In the genomic region with DNA sequence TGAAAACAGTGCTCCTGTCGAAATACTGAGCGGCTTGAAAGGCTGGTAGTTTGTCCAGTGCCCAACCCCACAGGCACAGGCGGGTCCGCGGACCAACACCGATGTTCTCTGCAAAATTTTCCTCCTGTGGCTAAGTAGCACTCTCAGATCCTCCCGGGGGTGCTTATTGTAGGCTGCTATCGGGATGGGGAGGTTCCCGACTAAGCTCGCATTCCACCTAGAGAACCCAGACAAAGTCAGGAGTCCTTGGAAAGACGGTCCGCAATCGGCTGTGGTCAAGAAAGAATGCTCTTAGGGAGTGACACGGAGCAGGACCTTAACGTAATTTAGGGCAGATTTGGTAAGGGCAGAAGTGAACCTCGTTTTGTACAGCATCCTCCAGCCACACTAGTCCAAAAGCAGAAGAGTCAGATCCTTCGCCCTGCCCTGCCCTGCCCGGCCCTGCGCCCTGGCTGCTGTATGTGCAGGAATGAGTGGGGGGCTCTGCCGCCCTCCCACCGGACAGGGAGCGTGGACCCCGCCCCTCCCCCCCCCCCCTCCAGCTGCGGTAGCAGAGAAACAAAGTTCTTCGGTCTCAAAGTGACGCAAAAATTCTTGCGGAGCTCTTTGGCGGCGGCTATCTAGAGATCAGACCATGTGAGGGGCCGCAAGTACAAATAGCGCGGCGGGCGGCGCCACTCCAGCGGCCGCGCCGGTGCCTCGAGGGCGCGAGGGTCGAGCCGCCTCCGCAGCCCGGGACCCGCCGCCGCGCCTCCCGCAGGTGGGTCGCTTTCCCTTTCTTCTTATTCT, we compare ENCODE assay signal across 8 mouse cellular contexts. TPM values are rescaled to one million over a fixed set of nuclear protein-coding genes. Genes with fewer than 3 reads are reported as not detected.
A peak's percentile ranks its signal among the peaks of the same experiment; 100 is the strongest.
DNase-seq lines count a peak whose midpoint lies in the region; ATAC-seq and TF ChIP-seq lines count a peak whose summit lies in the region.

A gene (plus strand): TSS at position 688 of the 789 bp plus-strand sequence.

- no peak for TF ChIP-seq POLR2A in ES-Bruce4 (IDR thresholded peaks at IDR 0.05; ENCODE audit: insufficient read depth, low read length)

- peak within 1 kb of the TSS; percentile 21 for H3K9ac ChIP-seq in ES-Bruce4 (ENCODE audit: low read depth, poor library complexity, severe bottlenecking)
- no peak within 1 kb of the TSS; the same call in 1 of the 2 replicates for H3K9ac ChIP-seq in embryonic facial prominence, embryonic 12.5 days

- peaks cover 14% of the 10 kb centered on the region for H3K27me3 ChIP-seq in ES-Bruce4 (ENCODE audit: control insufficient read depth, insufficient read depth, low read length, poor library complexity, severe bottlenecking)
- peaks cover 70% of the 10 kb centered on the region for H3K27me3 ChIP-seq in embryonic facial prominence, embryonic 12.5 days
- H3K27me3 ChIP-seq in megakaryocyte, embryonic 14.5 days (replicated peaks) = peaks cover 6% of the 10 kb centered on the region

- ATAC-seq in CD4-positive, CD25-positive, alpha-beta regulatory T cell, adult 4 months = no peak
- no peak for ATAC-seq in embryonic facial prominence, embryonic 12.5 days (ENCODE audit: insufficient number of reproducible peaks, insufficient read depth, low FRiP score, low TSS enrichment)

- H3K9me3 ChIP-seq in ES-Bruce4 (replicated peaks; ENCODE audit: control insufficient read depth, insufficient read depth, low read length, poor library complexity, severe bottlenecking) = no peaks in the 10 kb centered on the region
- no peaks in the 10 kb centered on the region for H3K9me3 ChIP-seq in embryonic facial prominence, embryonic 12.5 days
- no peaks in the 10 kb centered on the region for H3K9me3 ChIP-seq in megakaryocyte, embryonic 14.5 days

- no peaks in the 10 kb centered on the region for H3K4me1 ChIP-seq in ES-Bruce4 (ENCODE audit: control insufficient read depth, insufficient read depth, low read length)
- peaks cover 12% of the 10 kb centered on the region for H3K4me1 ChIP-seq in embryonic facial prominence, embryonic 12.5 days
- peaks cover 79% of the 10 kb centered on the region for H3K4me1 ChIP-seq in megakaryocyte, embryonic 14.5 days

- H3K4me2 ChIP-seq in embryonic facial prominence, embryonic 12.5 days (replicated peaks) = peak within 1 kb of the TSS; percentile 84

- no peak for TF ChIP-seq EP300 in ES-Bruce4 (IDR thresholded peaks at IDR 0.05; ENCODE audit: insufficient read depth, low read depth, low read length)

- DNase-seq in CD4-positive, CD25-positive, alpha-beta regulatory T cell, adult 2 months (ENCODE audit: low read depth, low spot score) = peak; percentile 40
- DNase-seq in hindlimb bud, embryonic 11.5 days (ENCODE audit: extremely low spot score, low read depth, low spot score) = peak; percentile 26
- no peak for DNase-seq in ovary, adult 18-20 months (ENCODE audit: low spot score)
- no peak for DNase-seq in gastrocnemius, adult 8-10 months (ENCODE audit: low spot score in 2 of 2)

- no peak for TF ChIP-seq CTCF in ES-Bruce4 (IDR thresholded peaks at IDR 0.05; ENCODE audit: low read depth, low read length)

- peak within 1 kb of the TSS; percentile 47 for H3K4me3 ChIP-seq in ES-Bruce4 (ENCODE audit: low read depth, low read length)
- H3K4me3 ChIP-seq in embryonic facial prominence, embryonic 12.5 days = peak within 1 kb of the TSS; percentile 42
- H3K4me3 ChIP-seq in megakaryocyte, embryonic 14.5 days (replicated peaks) = peak within 1 kb of the TSS; percentile 95

- no peak within 1 kb of the TSS for H3K27ac ChIP-seq in ES-Bruce4 (ENCODE audit: insufficient read depth, low read length)
- no peak within 1 kb of the TSS for H3K27ac ChIP-seq in embryonic facial prominence, embryonic 12.5 days

- WGBS in embryonic facial prominence, embryonic 12.5 days = under 1% methylated on average over 50 of the region's 52 CpGs

- no peaks in the 10 kb centered on the region for H3K36me3 ChIP-seq in ES-Bruce4 (ENCODE audit: control insufficient read depth, insufficient read depth, low read length, poor library complexity, severe bottlenecking)
- H3K36me3 ChIP-seq in embryonic facial prominence, embryonic 12.5 days = no peaks in the 10 kb centered on the region
- H3K36me3 ChIP-seq in megakaryocyte, embryonic 14.5 days (replicated peaks; ENCODE audit: low read length) = peaks cover 38% of the 10 kb centered on the region

RNA-seq across cellular contexts. Expression of the gene that starts here (rescaled TPM):
- polyA plus RNA-seq in CD4-positive, CD25-positive, alpha-beta regulatory T cell, adult 4 months (2017; shearing (Covaris generic)) = under 1 TPM in 1 of 2 experiments, not detected in 1; 0.24 TPM
- polyA plus RNA-seq in ES-Bruce4 (2011; ENCODE audit: insufficient read depth, insufficient read length, low read depth, missing spikeins) = not detected in 2 replicates
- polyA plus RNA-seq in embryonic facial prominence, embryonic 12.5 days (2016; fragmentation: Nextera tagmentation; extraction: Ambion mirVana) = 0.75 and 0.87 TPM in 2 replicates
- polyA plus RNA-seq in megakaryocyte, embryonic 14.5 days (2012; ENCODE audit: insufficient read depth, low replicate concordance) = 92.6 and 133 TPM in 2 replicates
- total RNA-seq in gastrocnemius, adult 8-10 months (2022) = under 1 TPM; 0.15 to 0.44 (median 0.20) TPM

Comparison
In these comparisons a context has a peak if more than half of its experiments do, and no peak if none do; other contexts are left out.
1. RNA of the gene that starts here (polyA plus RNA-seq): 92.6 to 133 TPM in megakaryocyte, embryonic 14.5 days; 0.75 to 0.87 TPM in embryonic facial prominence, embryonic 12.5 days, 0.24 TPM in CD4-positive, CD25-positive, alpha-beta regulatory T cell, adult 4 months and not detected in ES-Bruce4; every median in the first group is over 10 times any median in the second.
2. DNase-seq: peak in CD4-positive, CD25-positive, alpha-beta regulatory T cell, adult 2 months (single experiment) and hindlimb bud, embryonic 11.5 days (single experiment); none in ovary, adult 18-20 months (single experiment) and gastrocnemius, adult 8-10 months (0 of 2).
3. H3K4me3 ChIP-seq: peak in every context shown above with its lines; median percentile 95 in megakaryocyte, embryonic 14.5 days; 47 in ES-Bruce4; 42 in embryonic facial prominence, embryonic 12.5 days.